Mouse (Mus musculus) ES-E14 (cell line): ENCODE measurements at regions not wholly inside any gene's neighbourhood (a gene's known extent, or its start where the extent isn't known, plus 50 kb on each side); places are given as distances from the start of the nearest gene placed in this dataset.

Experiments
- CHD2 ChIP-seq: IDR thresholded peaks from 2 replicates; pipeline ENCODE4 v1.6.1; 2014; ENCODE audit warnings: mild to moderate bottlenecking, low read depth, low read length, inconsistent platforms
- HCFC1 ChIP-seq: IDR thresholded peaks from 2 replicates; pipeline ENCODE4 v1.6.1; 2012; ENCODE audit warnings: low read length, inconsistent platforms, borderline replicate concordance; ENCODE audit not compliant: insufficient read depth

DNA sequence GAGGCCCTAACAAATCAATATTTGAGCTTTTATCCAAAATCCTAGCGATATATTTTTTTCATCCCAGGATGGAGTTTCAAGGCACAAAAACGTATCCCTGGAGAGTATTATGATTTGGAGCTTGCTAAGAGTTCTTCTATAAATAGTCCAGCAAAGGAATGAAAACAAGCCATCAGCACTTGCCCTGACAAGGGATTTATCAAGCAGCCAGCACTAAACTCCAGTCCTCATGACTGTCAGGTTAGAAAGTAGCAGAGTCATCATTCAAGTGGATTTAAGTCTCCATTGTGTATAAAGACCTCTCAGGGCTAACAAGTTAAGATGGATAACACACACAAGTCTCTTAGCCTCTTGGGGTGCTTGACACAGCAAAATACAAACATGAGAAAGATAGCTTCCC lies 148.6 kb upstream of the Ust start:
- no peak for TF ChIP-seq HCFC1
- TF ChIP-seq CHD2 = no peak
